Mouse (Mus musculus): Measurements from ENCODE around the gene Osbpl7. TPM values are rescaled to one million over a fixed set of nuclear protein-coding genes. Genes with fewer than 3 reads are reported as not detected.
A peak's percentile ranks its signal among the peaks of the same experiment; 100 is the strongest.

Osbpl7 gene
- polyA plus RNA-seq (2015; fragmentation: Nextera tagmentation; extraction: Ambion mirVana): 12.4 and 14.3 TPM in 2 replicates

GRCm38 (mm10) chr11:97050216-97050943 is at the start of gene Osbpl7:
Gene Osbpl7 (plus strand): TSS chr11:97050628.
- Histone ChIP-seq H3K36me3 (ENCODE audit: control insufficient read depth, insufficient read depth, low read length) (peaks cover 12% of the 10 kb centered on the region), H3K4me3 (ENCODE audit: low read length) (peak within 1 kb of the TSS; percentile 82), H3K4me2 (ENCODE audit: low read depth, low read length) (peak within 1 kb of the TSS; percentile 91), H3K27me3 (ENCODE audit: control insufficient read depth, insufficient read depth, low read depth, low read length) (no peaks in the 10 kb centered on the region), H3K9ac (ENCODE audit: low read length) (peak within 1 kb of the TSS; percentile 89), H3K4me1 (replicated peaks; ENCODE audit: control insufficient read depth, insufficient read depth, low read length) (peaks cover 16% of the 10 kb centered on the region), H3K27ac (ENCODE audit: low read length) (peak within 1 kb of the TSS; percentile 81), H3K9me3 (ENCODE audit: control insufficient read depth, low read length) (0 out of 2 replicates have a peak, but pooled peaks cover 2% of the 10 kb centered on the region)
- peak; percentile 82 for ATAC-seq (ENCODE audit: low read depth)
- WGBS: 6% methylated on average over 18 of the region's 18 CpGs

GRCm38 (mm10) chr11:97003170-97003569 is 47.3 kb upstream of the Osbpl7 start:
- Histone ChIP-seq H3K9me3 (ENCODE audit: control insufficient read depth, low read length) (no peaks in the 10 kb centered on the region), H3K4me1 (replicated peaks; ENCODE audit: control insufficient read depth, insufficient read depth, low read length) (no peaks in the 10 kb centered on the region), H3K9ac (ENCODE audit: low read length) (no peak overlapping the region), H3K36me3 (ENCODE audit: control insufficient read depth, insufficient read depth, low read length) (no peaks in the 10 kb centered on the region), H3K4me2 (ENCODE audit: low read depth, low read length) (no peak overlapping the region), H3K27ac (ENCODE audit: low read length) (no peak overlapping the region), H3K27me3 (ENCODE audit: control insufficient read depth, insufficient read depth, low read depth, low read length) (no peaks in the 10 kb centered on the region; the same call in 1 of the 2 replicates), H3K4me3 (ENCODE audit: low read length) (no peak overlapping the region)
- no peak for ATAC-seq (ENCODE audit: low read depth)
- WGBS: 24% methylated on average over 5 of the region's 5 CpGs

- no peak overlapping the region for H3K4me2 ChIP-seq (ENCODE audit: low read depth, low read length)
- H3K4me3 ChIP-seq (ENCODE audit: low read length): no peak overlapping the region
- no peak for ATAC-seq (ENCODE audit: low read depth)
- H3K27me3 ChIP-seq (ENCODE audit: control insufficient read depth, insufficient read depth, low read depth, low read length): peaks cover 3% of the 10 kb centered on the region; the same call in 1 of the 2 replicates
- H3K27ac ChIP-seq (ENCODE audit: low read length): no peak overlapping the region
- H3K9ac ChIP-seq (ENCODE audit: low read length): no peak overlapping the region
- no peaks in the 10 kb centered on the region for H3K36me3 ChIP-seq (ENCODE audit: control insufficient read depth, insufficient read depth, low read length)
- no peaks in the 10 kb centered on the region for H3K4me1 ChIP-seq (replicated peaks; ENCODE audit: control insufficient read depth, insufficient read depth, low read length)
- 42% methylated on average over 9 of the region's 9 CpGs for WGBS
- no peaks in the 10 kb centered on the region for H3K9me3 ChIP-seq (ENCODE audit: control insufficient read depth, low read length)
Measured at GRCm38 (mm10) chr11:97007093-97007794, 43.2 kb upstream of the Osbpl7 start.

- Histone ChIP-seq H3K27me3 (ENCODE audit: control insufficient read depth, insufficient read depth, low read depth, low read length) (peaks cover 3% of the 10 kb centered on the region; the same call in 1 of the 2 replicates), H3K9me3 (ENCODE audit: control insufficient read depth, low read length) (no peaks in the 10 kb centered on the region), H3K4me3 (ENCODE audit: low read length) (no peak overlapping the region), H3K9ac (ENCODE audit: low read length) (no peak overlapping the region), H3K27ac (ENCODE audit: low read length) (no peak overlapping the region), H3K4me1 (replicated peaks; ENCODE audit: control insufficient read depth, insufficient read depth, low read length) (0 out of 2 replicates have a peak, but pooled peaks cover 3% of the 10 kb centered on the region), H3K36me3 (ENCODE audit: control insufficient read depth, insufficient read depth, low read length) (no peaks in the 10 kb centered on the region), H3K4me2 (ENCODE audit: low read depth, low read length) (no peak overlapping the region)
- WGBS: 48% methylated on average over 8 of the region's 8 CpGs
- no peak for ATAC-seq (ENCODE audit: low read depth)
Measured at GRCm38 (mm10) chr11:97009198-97009790, 41.1 kb upstream of the Osbpl7 start.

- Histone ChIP-seq H3K36me3 (ENCODE audit: control insufficient read depth, insufficient read depth, low read length) (no peaks in the 10 kb centered on the region), H3K4me3 (ENCODE audit: low read length) (no peak within 1 kb of the TSS), H3K4me2 (ENCODE audit: low read depth, low read length) (no peak within 1 kb of the TSS), H3K9ac (ENCODE audit: low read length) (no peak within 1 kb of the TSS), H3K9me3 (ENCODE audit: control insufficient read depth, low read length) (no peaks in the 10 kb centered on the region), H3K4me1 (replicated peaks; ENCODE audit: control insufficient read depth, insufficient read depth, low read length) (peaks cover 8% of the 10 kb centered on the region), H3K27ac (ENCODE audit: low read length) (no peak within 1 kb of the TSS), H3K27me3 (ENCODE audit: control insufficient read depth, insufficient read depth, low read depth, low read length) (peaks cover 28% of the 10 kb centered on the region)
- peak; percentile 17; the same call in 1 of the 2 replicates for ATAC-seq (ENCODE audit: low read depth)
- WGBS: 27% methylated on average over 8 of the region's 8 CpGs
Measured at GRCm38 (mm10) chr11:97013121-97013670, 37.2 kb upstream of the Osbpl7 start, which contains the start of gene Sp6. Gene Sp6 (plus strand): TSS chr11:97013394.

DNA sequence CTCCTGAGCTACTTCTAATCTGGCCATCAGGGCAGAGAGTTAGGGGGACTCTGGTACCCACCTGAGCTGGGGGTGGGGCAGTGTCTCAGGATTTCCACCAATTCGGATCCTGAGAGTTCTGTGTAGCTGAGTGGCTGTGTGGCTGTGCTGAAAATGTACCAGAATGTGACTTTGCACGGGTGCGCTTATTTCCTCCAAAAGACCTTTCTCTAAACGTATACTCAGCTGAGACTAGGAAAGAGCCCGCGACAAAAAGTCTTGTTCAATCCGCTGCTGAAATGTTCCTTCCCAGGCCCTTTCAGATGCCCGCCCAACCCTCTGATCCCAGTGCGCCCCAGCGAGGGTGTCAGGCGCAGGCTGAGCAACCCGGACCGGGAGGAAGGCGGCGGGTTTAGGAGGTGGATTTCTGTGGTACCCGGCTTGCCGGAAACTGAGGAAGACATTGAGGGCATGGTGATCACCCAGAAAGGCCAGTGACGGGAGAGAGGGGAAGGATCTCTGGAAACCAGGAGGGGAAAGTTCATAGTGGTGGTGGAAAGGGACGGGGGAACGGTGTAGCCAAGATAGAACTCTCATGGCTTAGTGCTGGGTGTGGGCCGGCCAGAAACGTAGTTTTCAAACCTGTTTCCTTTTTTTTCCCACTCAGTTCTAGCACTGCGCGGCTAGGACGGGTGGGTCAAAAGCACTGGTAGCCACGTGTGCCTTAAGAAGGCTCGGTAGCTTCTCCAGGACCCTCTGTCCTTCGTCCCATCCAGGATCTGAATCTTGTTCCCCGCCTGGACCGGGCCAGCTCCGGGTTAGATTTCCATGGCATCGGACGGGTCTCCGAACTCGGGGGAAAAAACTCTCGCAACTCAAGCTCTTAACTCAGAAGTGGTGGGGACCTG is 32.5 kb upstream of the Osbpl7 start:
- H3K9ac ChIP-seq (ENCODE audit: low read length): peak overlapping the region; percentile 42
- peaks cover 68% of the 10 kb centered on the region for H3K27me3 ChIP-seq (ENCODE audit: control insufficient read depth, insufficient read depth, low read depth, low read length)
- H3K36me3 ChIP-seq (ENCODE audit: control insufficient read depth, insufficient read depth, low read length): no peaks in the 10 kb centered on the region
- no peaks in the 10 kb centered on the region for H3K9me3 ChIP-seq (ENCODE audit: control insufficient read depth, low read length)
- peaks cover 31% of the 10 kb centered on the region for H3K4me1 ChIP-seq (replicated peaks; ENCODE audit: control insufficient read depth, insufficient read depth, low read length)
- no peak; the same call in 1 of the 2 replicates for ATAC-seq (ENCODE audit: low read depth)
- 2% methylated on average over 36 of the region's 36 CpGs for WGBS
- H3K4me3 ChIP-seq (ENCODE audit: low read length): peak overlapping the region; percentile 48
- H3K27ac ChIP-seq (ENCODE audit: low read length): no peak overlapping the region
- peak overlapping the region; percentile 75 for H3K4me2 ChIP-seq (ENCODE audit: low read depth, low read length)

DNA sequence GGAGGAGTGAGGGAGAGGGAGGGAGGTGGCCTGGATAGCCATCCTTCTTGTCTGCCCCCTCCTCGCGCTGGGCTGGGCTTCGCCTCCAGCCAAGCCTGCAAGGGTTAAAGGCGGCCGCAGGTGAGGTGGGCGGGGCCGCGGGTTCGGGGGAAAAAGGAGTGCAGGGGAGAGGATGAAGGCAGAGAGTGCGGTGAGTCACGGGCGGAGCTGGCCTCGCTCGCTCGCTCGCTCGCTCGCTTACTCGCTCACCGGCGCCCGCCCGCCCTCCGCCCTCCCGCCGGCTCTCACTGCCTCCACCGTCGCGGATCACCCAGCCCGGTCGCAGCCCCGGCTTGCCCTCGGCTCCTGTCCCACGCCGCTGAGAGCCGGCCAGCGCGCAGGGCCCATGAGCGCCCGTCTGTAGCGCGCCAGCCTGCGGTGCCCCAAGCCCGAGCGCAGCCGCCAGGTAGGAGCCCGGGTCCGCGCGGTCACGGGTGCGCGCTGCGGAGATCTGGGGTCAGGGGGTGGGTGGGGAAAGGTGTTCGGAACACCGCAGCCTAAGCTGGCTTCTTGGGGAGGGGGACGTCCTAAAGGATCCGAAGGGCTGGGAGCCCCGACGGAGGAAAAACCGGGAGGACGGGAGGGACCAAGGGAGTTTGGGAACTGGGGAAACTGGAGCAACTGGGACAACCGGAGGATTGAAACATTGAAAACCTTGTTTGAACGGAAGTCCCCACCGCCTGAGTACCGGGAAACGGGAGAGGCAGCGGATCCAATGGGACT is 31.7 kb upstream of the Osbpl7 start:
- whole genome bisulfite sequencing: 3% methylated on average over 59 of the region's 68 CpGs
- H3K9me3 ChIP-seq (ENCODE audit: control insufficient read depth, low read length): no peaks in the 10 kb centered on the region
- peaks cover 76% of the 10 kb centered on the region for H3K27me3 ChIP-seq (ENCODE audit: control insufficient read depth, insufficient read depth, low read depth, low read length)
- H3K36me3 ChIP-seq (ENCODE audit: control insufficient read depth, insufficient read depth, low read length): no peaks in the 10 kb centered on the region
- H3K9ac ChIP-seq (ENCODE audit: low read length): peak overlapping the region; percentile 42
- ATAC-seq (ENCODE audit: low read depth): peak; percentile 30
- peaks cover 28% of the 10 kb centered on the region for H3K4me1 ChIP-seq (replicated peaks; ENCODE audit: control insufficient read depth, insufficient read depth, low read length)
- H3K4me3 ChIP-seq (ENCODE audit: low read length): peak overlapping the region; percentile 48
- H3K4me2 ChIP-seq (ENCODE audit: low read depth, low read length): peak overlapping the region; percentile 75
- H3K27ac ChIP-seq (ENCODE audit: low read length): no peak overlapping the region

GRCm38 (mm10) chr11:97019345-97019708 is 31.1 kb upstream of the Osbpl7 start:
- no peaks in the 10 kb centered on the region for H3K9me3 ChIP-seq (ENCODE audit: control insufficient read depth, low read length)
- peaks cover 28% of the 10 kb centered on the region for H3K4me1 ChIP-seq (replicated peaks; ENCODE audit: control insufficient read depth, insufficient read depth, low read length)
- ATAC-seq (ENCODE audit: low read depth): no peak
- no peaks in the 10 kb centered on the region for H3K36me3 ChIP-seq (ENCODE audit: control insufficient read depth, insufficient read depth, low read length)
- peaks cover 79% of the 10 kb centered on the region for H3K27me3 ChIP-seq (ENCODE audit: control insufficient read depth, insufficient read depth, low read depth, low read length)
- H3K4me2 ChIP-seq (ENCODE audit: low read depth, low read length): peak overlapping the region; percentile 75
- no peak overlapping the region for H3K27ac ChIP-seq (ENCODE audit: low read length)
- H3K4me3 ChIP-seq (ENCODE audit: low read length): peak overlapping the region; percentile 48
- 11% methylated on average over 13 of the region's 13 CpGs for WGBS
- H3K9ac ChIP-seq (ENCODE audit: low read length): no peak overlapping the region
